Mouse (Mus musculus) brain, embryonic 18.5 days (tissue): ENCODE data around the gene Nod2.

Experiments used
- DNase-seq: peaks from one replicate; pipeline ENCODE4 v3.0.0-alpha.2; 2012; ENCODE audit warnings: low read depth, low spot score

Gene Nod2

DNA sequence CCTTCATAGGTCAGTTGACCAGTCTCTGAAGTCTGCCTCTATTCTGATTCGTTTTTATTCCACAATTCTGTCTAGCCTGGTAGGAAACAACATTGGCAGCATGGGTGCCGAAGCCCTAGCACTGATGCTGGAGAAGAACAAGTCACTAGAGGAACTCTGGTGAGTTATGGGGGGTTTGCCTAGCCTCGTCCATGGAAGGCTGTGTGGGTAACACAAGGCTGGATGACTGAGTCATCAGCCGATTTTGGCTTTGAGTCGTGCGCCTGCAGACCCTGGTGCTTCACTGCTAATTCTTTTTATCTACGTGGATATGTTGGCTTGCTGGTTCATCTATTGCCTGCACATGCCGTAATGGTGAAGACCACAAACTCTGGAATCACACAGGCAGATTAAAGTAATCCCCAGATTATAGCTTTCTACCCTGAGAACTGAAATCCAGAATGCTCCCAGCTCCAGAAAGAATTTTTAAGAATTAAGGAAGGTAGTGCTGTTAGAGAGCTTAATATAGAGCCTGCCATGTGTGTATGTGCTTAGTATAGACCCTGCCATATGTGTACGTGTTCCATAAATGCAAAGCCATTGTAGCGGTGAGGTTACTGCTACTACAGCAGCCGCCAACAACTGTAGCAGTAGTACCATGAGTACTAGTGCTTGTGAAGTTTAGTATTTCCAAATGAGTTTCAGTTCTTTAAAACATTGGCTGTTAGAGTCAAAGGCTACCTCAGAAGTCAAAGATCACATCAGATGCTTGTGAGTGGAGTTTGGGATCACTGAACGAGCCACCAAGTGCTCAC, 28.5 kb downstream of the Nod2 start:
- no peak for DNase-seq

DNA sequence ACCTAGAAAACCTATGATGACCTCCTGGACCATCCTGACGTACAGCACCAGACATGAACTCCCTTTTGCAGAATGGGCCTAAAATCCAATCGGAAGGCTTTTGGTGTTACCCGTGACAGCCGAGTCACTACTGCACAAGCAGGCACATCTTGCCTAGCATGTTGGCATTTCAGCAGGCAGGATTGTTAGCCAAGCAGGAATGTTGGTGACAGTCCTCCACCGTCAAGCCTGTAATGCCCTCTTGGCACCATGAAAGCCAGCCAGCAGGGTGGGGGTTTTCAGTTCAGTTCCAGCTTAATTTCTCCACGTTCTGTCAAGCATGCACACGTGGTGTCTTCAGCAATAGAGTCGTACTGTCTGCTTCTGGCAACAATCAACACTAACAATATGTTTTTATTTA, 30.0 kb downstream of the Nod2 start:
- no peak for DNase-seq

DNA sequence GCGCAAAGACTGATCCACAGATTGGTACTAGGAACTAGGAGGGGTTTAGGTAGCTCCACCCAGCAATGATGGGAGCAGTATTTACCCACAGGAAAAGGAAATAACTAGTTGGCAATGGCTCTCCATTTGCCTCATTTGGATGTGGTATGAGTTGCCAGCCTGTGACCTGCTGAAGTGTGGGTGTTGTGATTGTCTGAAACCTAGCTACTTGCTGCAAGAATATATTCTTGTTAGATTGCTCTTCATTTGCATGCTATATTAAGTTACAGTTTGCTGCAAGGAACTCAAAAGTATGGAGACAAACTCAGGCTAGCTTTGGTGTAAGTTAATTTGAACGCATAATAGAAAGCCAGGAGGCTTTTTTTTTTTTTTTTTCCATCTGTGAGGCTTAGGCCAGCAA, 33.5 kb downstream of the Nod2 start:
- no peak for DNase-seq

DNA sequence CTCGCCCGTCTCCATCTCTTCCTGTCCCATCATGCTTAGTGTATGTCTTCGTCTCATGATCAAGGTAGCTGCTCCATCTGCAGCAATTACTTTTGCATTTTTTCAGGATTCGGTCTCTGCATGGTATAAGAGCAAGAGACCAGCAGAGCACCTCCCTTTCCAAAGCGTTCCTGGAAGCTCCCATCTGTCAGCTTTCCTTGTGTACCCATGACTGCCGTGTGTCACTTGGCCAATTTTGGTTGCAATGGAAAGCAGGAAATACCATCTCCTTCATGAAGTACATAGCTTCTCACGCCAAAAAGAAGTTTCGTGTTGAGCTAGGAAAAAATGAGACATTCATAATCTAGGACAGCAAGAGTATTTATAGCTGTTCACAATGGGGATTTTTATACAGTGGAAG, 33.9 kb downstream of the Nod2 start:
- no peak for DNase-seq

DNA sequence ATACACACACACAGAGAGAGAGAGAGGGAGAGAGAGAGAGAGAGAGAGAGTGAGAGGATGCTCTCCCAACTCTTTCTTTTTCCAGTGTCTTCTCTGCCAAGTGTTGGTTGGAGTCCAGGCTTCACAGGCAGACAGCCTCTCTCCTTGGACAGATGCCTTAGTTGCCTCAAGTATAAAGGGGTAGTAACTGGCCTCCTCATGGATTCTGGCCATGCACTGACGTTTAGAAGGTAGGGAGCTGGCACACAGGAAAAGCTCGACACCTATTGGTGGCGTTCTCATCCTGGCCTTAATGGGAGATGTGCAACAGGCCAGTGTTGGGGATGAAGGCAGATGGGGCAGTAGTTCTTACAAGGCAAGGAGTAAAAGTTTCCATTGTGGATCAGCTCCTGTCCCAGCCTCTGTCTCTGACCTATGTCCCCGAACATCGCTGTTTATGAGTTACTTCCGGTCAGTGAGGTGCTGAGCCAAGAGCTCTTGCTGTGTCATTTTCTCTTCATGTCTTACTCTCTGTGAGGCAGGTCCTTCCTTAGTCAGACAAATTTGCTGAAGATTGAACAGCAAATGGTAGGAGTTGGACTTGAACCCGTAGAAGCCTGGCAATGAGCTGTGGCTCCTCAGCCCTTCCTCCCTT, 36.7 kb downstream of the Nod2 start:
- DNase-seq = no peak

DNA sequence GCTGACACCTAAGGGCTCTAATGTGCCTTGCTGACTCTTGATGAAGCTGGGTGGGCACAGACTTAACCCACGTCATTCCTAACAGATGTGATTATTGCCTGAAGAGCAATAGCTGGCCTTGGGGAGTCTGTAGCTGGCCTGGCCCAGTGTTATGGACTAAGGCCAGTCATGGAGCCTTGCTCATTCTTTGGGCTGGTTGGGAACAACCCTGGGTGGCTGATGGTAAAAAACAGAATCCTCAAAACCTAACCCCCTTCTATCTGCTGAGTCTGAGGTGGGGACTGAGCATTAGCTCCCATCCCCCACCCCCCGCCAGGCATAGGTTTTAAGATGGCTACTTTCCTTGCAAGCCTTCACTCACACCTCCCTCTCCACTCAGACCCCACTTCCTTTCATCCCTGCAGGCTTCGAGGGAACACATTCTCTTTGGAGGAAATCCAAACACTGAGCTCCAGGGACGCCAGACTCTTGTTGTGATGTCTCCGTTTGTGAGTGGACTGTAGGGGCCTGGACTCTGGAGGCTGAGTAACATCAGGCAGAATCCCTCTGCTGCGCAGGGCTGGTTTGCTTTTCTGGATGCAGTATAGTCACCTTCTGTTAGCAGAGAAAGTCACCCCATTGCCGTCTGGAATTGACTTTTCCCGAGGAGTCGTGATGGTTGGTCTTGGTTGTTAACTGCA, 39.3 kb downstream of the Nod2 start:
- no peak for DNase-seq

DNA sequence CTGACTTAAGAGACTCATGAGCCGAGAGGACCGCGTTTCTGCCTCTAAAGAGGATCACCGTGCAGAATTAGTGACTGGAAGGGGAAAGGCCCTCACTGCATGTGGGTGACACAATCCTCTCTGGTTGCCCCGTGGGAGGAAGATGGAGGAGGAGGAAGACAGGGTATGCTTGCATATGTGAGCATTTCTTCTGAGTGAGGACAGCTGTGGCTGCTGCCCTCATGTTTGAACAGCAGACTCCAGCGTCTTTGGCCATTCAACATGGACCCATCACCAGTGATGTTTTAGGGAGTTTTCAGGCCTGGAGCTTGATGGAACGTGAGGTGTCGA, 39.8 kb downstream of the Nod2 start:
- no peak for DNase-seq

DNA sequence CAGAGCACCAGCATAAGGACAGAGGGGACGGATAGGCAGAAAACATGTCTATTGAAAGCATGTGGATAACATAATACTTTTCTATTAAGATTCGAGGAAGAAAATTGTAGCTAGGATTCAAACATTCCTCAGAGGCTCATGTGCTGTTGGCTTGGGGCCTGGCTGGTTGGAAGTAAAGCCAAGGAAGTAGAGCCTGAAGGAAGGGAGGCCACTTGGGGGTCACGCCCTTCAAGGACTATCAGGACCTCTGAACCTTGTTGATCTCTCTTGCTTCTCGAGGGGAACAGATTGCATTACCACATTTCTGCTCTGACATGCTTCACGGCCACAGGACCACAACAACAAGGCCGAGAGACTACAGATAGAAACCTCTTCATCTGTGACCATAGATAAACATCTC, 42.0 kb downstream of the Nod2 start:
- no peak for DNase-seq

DNA sequence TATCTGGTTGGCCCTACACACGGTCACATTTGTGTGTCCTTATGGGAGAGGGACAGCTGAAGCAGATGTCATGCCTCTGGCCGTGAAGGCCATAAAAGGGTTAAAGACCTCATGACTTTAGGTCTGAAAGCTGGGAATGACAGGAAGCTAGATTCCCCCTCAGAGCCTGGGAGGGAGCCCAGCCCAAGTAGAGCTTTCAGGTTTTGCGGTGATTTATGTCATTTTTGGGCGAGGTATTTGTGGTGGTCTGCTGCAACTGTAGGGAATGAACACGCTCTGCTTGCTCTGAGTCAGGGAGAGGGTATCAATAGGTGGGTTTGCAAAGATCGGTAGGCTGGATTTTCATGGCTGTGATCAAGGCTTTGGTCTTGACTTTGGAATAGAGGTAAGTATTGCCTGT, 42.8 kb downstream of the Nod2 start:
- DNase-seq = no peak

DNA sequence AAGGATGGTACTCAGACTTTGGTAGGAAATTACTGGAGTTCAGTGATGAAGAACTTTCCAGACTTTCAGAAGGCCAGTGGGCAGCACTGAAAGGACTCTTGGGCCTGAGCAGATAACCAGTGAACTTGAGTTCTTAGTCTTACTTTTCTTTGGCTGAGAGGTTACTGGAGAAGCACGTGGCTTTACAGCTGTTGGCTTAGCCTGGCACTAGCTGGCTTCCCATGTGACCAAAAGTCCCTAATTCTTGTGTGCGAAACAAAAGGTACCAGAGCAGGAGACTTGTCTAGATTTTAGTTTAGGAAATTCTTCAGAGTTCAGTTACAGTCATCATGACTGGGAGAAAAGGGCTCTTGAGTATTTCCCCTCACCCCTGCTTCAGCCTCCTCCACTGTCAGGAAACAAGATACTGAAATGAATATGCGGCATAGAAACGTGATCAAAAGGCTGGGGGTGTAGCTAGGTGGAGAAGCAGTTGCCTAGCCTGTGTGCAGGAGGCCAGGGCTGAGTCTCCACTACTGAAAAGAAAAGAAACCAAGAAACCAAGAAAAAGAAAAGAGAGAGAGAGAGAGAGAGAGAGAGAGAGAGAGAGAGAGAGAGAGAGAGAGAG, 44.3 kb downstream of the Nod2 start:
- no peak for DNase-seq

DNA sequence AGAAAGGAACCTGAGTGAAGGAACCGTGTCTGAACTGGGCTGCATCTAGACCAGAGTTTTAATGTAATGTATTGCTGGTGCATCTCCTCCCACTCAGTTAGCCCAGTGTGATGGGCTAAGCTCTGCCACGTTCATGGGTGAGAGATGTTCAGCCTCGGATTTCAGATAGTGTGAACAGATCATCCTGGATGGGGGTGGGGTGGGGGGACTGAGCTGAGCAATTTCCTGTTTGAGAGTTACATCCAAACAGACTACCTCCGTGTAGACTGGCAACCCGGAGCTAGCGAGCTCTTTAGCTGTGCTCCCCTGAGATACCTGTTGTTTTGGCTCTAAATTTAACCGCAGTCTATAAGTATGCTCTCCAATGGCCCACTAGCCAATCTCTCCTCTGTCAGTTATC, 44.8 kb downstream of the Nod2 start:
- DNase-seq = no peak

DNA sequence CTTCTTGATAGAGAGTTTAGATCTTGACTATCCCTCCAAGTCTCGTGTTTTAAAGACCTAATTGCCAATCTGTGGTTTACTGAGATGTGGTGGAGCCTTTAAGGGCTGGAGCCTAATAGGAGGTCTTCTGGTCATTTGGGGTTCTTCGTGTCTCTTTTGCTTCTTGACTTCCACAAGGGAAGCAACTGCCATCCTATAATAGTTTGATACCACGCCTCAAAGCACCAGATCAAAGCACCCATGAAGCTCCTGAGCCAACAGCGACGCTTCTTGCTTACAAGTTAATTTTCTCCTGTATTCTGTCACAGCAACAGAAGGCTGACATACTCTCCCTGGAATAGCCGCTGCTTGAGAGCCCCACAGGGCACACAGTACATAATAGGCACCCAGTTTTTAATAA, 45.8 kb downstream of the Nod2 start:
- DNase-seq = no peak

DNA sequence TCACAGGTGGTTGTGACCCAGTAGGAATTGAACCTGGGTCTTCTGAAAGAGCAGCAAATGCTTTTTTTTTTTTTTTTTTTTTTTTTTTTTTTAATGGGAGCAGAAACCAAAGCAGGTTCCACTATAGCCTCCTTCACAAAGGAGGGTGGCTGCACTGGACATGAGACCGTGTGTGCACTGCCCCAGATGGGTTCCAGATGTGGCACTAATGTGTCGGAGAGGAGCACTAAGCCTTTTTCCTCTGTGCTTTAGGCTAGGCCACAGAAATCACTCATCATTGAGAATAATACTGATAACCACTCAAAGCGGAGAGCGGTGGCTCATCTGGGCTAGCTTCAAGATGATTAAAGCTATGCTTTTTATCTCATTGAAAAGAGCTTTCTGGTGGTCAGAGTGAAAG, 46.3 kb downstream of the Nod2 start:
- DNase-seq = no peak

DNA sequence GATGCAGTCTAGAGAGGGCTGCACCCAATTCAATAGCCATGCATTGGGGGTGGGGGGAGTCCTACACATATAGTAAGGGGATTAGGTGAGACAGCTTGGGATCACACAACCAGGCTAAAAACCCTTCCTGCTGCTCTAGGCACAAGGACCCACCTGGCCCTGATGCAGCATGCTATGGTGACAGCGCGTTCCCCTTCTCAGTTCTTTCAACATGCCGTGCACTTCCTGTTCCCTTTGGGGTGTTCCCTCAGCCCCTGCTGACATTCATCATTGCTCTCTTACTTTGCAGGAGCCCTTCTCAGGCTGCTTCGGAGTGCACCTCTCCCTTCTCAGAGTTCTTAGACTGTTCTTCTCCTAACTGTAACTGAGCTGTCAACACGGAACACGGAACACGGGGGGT, 47.2 kb downstream of the Nod2 start:
- DNase-seq = no peak

DNA sequence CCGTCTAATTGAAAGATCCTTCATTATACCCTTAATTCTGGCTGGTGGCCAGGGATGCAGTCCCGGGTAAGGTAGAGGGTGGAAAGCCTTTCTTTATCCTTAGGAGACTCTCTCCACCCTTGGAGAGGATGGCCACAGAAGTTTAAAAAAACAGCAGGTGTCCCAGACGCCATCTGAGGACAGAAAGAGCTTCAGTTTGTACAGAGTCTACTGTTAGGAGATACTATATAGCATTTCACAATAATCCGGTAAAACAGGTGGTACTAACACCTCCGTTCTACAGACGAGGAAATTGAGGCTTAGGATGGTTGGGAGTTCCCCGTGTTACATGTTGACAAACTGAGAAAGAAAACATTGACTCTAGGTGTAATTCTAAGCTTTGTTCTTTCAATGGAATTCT, 49.1 kb downstream of the Nod2 start:
- no peak for DNase-seq

DNA sequence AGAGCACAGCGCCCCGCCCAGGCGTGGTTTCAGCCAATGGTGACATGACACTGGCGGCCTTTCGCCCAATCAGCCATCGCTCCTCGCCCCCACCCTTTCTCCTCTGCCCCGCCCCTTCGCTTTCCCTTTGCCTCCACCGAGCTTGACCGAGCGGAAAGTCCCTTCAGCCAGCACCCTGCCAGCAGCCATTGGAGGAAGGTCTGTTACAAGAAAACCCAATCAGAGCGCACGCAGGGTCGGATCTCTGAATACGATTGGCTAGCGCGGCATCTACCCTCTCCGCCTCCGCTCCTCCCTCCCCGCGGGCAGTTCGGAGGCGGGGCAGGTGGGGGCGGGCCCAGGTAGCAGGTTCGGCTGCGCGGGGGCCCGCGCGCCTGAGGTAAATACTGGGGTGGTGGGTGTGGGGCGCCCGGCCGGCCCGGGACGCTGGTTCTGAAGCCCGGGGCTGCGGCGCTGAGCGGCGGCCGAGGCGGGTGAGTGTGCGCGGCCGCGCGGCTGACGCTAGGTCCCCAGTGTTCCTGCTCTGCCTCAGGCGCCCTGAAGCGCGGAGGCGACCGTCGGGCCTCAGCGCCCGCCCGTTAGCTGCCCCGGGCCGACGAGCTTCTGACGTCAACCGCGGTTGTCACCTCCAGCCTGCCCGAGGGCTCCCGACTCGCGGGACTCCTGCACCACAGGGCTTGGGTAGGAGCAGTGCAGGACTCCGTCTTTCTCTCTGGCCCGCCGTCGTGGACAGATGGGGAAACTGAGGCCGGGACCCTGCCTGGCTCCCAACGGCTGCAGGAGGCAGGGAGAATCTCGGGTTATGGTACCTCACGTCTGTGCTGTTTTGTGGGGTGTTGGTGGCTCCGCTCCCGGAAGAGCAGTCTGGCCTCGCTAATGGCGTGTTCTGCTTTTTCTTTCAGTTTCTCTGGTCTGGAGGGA, 49.9 kb downstream of the Nod2 start, which contains the start of gene Cyld:
Cyld (plus strand) TSS at position 308 of the 921 bp plus-strand sequence.
- peak; percentile 99 for DNase-seq

DNA sequence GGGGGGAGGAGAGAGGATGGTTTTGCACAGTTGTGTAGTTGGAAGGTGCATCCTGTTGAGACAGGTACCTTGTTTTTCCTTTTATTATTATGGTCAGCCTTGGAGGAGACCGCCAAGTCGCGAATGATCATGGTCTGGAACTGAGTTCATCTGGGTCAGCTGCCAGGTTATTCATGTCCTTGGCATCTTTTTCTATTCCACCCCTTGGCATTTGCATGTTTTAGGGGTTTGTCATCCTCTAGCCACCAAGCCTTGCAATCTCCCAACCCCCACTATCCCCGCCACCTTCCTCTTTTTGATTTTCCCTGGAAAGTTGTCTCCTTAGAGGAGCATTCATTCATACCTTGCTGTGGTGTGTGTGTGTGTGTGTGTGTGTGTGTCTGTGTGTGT, 50.5 kb downstream of the Nod2 start:
- no peak for DNase-seq

DNA sequence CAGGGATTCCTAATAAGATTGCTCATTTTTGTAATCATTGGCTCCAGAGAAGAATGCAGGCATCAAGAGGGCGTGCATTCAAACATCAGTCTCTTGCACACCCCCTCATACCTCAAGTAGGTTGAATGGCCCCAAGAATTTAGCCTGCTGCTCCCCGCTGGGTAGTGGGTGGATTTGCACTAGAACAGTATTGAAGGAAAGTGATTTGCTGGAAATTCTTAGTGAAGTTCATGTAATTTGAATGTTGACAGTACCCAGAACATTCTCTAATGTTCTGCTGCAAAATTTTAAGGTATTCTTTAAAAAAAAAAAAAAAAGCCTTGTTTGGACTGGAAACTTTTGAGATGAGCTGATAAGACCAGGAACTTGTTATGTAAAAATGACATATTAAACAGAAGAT, 50.9 kb downstream of the Nod2 start:
- DNase-seq = no peak

DNA sequence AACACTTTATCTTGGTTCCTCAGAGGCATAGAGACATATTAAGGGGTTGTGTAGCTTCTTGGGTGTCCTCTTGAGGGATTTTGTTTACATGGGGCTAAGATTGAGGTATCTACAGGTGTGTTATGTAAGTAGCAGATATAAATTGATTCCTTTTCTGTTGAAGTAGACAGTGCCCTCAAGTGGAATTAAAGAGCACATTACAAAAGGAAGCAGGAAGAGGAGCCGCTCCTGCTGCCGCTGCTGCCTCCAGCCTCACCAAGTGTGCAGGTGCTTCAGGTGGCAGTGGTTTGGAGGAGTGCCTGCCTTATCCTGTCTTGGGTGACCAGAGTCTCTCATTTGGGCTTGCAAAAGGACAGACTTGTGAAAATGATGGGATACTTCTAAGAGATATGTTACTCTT, 54.5 kb downstream of the Nod2 start:
- DNase-seq = no peak

DNA sequence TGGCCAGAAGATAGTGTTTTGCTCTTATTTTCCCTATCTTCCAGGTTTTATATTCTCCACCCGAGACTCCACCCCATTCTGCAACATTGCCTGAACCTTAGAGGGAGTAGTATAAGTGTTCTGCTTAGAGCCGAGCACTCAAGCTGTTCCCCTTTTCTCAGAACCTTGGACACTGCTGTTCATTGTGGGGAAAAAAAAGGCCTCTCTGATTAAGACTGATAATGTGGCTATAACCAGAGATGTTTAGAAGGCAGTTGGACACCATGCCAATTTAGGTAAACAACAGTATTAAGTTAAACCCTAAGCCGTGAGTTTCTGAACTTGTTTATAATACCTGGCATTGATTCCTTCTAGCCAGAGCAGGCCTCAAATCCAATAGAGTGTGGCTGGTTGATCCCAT, 55.7 kb downstream of the Nod2 start:
- DNase-seq = no peak

DNA sequence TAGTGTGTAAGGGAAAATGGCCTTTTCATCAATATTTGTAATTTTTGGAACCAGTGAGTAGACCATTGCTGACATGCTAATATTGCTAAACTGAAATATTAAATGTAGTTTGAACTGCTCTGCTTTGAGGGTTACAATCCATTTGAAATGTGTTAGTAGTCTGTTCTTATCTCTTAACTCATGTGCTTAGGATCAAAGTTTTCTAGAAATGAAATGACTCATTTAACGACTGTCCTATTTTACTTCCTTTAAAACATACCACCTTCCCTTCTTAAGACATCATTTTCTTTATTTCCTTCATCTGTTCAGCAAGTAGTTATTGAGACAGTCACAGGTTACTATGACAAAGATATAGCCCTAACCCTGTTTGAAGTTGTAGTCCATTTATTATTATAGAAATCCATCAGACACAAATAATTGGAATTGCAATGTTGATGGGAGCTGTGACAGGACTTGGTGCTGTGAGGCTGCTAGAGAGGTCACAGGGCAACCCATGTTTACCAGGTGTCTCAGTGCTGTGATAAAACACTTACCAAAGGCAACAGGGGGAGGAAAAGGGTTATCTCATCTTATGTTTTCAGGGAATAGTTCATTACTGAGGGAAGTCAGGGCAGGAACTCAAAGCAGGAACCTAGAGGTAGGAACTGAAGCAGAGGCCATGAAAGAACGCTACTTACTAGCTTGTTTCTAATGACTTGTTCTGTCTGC, 76.3 kb downstream of the Nod2 start:
- no peak for DNase-seq
